Mouse (Mus musculus) heart, postnatal 36 days (tissue): ENCODE measurements around the gene Syne3. TPM values are rescaled to one million over a fixed set of nuclear protein-coding genes. Genes with fewer than 3 reads are reported as not detected.

Experiments used
- DNase-seq, 2 experiments: peaks; one replicate each; pipeline ENCODE4 v3.0.0; 2021 to 2022
- intact Hi-C: fragments of 180-260 bp; cut with DNase I; formaldehyde crosslinking; loops from one replicate; pipeline ENCODE4 v1.15.1; 2025
- total RNA-seq, 2 experiments: library from RNA; stranded (reverse); gene quantifications; 2 replicates each; pipeline ENCODE4 v1.2.3; 2021

Gene Syne3
- total RNA-seq, 2 experiments from 2014 or later, result 7.2 to 7.8 TPM

DNA sequence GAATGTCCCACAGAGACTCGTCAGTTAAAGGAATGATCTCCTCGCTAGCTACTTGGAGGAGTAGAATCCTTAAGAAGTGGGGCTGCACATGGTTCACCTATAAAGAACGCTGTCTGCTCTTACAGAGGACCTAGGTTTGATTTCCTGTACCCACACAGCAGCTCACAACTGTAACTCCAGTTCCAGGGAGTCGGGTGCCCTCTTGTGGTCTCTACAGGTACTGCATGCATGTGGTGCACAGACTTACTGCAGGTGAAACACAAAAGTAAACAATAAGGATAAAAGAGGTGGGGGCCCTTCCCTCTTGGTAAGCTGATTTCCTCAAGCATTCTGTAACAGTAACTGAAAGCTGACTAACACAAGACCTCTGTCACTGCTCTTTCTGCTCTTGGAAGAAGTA is 73.4 kb downstream of the Syne3 start:
- DNase-seq, result peak in 1 of 2 experiments; percentile 35

DNA sequence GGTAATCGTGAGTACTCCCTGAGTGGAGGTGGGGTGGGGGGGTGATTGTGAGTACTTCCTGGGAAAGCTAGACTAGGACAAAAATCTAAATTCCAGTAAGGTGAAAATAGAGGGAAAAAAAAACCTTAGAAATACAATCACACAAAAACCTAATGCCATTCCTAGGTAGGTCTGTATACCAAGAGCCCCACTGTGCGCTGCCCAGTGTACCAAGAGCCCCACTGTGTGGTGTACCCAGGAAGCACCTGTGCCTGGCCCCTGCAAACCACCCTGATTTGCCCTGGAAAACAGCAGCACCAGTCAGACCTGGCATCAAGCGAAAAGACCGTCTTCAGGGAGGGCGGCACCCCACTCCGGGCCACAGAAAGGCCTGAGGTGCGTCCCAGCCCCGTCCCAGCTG is 74.5 kb downstream of the Syne3 start:
- DNase-seq, result no peak
- intact Hi-C loops, result loop anchor here (5.0 kb wide), 3 partner anchors 93 to 238 kb away; no protein-coding TSS in a partner anchor

More for the DNA sequence above, 73.4 kb downstream of the Syne3 start:
- intact Hi-C loops, result loop anchor here (5.0 kb wide), 3 partner anchors 94 to 239 kb away; no protein-coding TSS in a partner anchor

DNA sequence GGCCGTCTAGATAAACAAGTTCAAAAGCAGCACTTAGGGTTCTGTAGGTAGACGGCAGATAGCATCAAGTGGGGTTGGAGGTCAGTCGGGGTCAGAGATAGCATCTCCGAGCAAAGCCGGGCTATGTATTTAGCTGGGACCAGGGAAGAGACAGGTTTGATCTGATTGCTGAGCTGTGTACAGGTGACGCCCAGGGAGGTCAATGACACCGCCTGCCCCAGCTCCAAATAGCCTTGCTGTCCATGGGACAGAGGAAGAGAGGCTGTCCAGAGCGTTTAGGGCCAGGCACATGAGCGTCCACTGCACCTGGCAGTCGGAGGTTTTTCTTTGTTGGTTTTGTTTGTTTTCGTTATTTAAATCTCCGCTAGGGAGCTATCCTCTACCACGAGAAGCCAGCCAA is 75.8 kb downstream of the Syne3 start:
- intact Hi-C loops, result no loop called here
- no peak for DNase-seq

DNA sequence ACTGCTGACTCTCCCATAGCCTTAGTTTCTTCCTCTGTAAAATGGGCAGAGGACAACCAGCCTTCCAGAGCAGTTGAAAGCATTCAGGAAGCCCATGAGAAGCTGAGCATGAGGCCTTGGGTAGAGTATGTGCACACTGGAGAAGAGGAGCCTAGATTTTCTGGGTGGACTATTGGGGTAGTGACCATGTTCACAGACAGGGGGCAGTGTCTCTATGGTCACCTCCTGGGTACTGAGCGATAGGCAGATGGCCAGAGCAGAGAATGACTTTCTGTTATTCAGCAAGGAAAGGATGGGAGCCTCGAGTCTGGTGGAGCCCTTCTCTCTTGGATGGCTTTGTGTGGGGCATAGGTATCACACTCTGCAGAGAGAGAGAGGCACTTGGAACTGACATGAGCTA is 76.4 kb downstream of the Syne3 start:
- no peak for DNase-seq
- intact Hi-C loops, result no loop called here

GRCm38 (mm10) chr12:104925765-104926164 is 83.8 kb downstream of the Syne3 start:
- intact Hi-C loops, result no loop called here

DNA sequence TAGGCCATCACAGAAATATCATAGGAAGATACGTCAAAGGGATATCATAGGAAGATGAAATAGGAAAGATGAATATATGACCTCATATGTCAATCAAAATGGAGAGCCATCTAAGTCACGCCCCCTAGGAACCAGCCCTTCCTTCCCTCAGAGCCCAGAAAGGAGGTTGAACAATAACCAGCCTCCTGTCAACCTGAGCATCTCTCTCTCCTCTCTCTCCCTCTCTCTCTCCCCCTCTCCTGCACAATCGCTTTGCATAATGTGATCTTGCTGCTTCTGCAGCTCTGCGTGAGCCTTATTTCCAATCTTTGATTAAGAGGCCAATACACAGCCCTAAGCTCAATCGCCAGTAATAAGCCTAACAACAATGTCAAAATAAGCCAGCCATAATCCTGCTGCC is 84.6 kb downstream of the Syne3 start:
- DNase-seq, result no peak
- intact Hi-C loops, result no loop called here

More at GRCm38 (mm10) chr12:104925765-104926164, 83.8 kb downstream of the Syne3 start:
- DNase-seq, result no peak

DNA sequence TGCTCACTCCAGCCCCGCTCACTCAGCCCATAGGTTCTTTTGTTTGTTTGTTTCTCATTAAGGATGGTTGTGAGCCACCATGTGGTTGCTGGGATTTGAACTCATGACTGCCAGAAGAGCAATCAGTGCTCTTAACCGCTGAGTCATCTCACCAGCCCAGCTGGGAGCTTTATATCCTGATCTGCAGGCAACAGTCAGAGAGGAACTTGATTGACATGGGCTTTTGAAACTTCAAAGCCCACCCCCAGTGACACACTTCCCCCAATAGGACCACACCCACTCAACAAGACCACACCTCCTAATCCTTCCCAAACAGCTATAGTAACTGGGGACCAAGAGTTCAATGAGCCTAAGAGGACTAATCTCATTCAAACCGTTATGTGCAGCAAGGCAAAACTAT is 85.1 kb downstream of the Syne3 start:
- DNase-seq, result no peak
- intact Hi-C loops, result no loop called here

- intact Hi-C loops, result no loop called here
- DNase-seq, result no peak
These were observed 85.6 kb downstream of the Syne3 start for GRCm38 (mm10) chr12:104923948-104924388.

GRCm38 (mm10) chr12:104922647-104923046 is 87.0 kb downstream of the Syne3 start:
- DNase-seq, result no peak
- intact Hi-C loops, result no loop called here

DNA sequence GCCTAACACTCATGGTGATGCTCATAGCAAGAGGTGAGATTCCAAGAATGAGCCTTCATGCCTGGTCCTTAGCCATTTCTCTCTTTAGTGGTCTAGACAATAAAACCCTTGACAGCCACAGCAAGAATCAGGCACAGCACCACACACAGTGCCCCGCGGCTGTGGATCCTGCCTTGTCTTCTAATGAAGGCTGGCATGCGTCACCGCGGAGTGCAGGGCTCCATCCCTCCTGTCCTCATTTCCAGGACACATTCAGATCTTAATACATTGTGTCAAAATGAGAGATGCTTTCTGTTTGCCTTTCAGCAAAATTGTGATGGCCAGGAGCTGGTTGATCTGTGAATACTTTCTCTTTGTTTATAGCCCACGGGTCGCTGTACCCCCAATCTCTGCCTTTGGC is 88.5 kb downstream of the Syne3 start:
- no peak for DNase-seq
- intact Hi-C loops, result no loop called here

GRCm38 (mm10) chr12:104919247-104919646 is 90.4 kb downstream of the Syne3 start:
- intact Hi-C loops, result no loop called here
- no peak for DNase-seq

DNA sequence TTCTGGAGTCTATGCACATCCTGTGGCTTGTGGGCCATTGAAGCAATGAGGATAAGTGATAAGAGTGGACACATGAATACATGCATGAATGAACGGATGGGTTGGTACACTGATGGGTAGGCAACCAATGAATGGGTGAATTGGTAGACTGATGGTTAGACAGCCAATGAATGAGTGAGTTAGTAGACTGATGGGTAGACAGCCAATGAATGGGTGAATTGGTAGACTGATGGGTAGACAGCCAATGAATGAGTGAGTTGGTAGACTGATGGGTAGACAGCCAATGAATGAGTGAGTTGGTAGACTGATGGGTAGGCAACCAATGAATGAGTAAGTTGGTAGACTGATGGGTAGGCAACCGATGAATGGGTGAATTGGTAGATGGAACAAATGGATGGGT is 91.7 kb downstream of the Syne3 start:
- DNase-seq, result no peak
- intact Hi-C loops, result no loop called here

- DNase-seq, result no peak
- intact Hi-C loops, result no loop called here
These were observed 92.3 kb downstream of the Syne3 start for GRCm38 (mm10) chr12:104917297-104917696.

- intact Hi-C loops, result no loop called here
- DNase-seq, result no peak
These were observed 92.8 kb downstream of the Syne3 start for GRCm38 (mm10) chr12:104916776-104917175.

- intact Hi-C loops, result no loop called here
- DNase-seq, result no peak
These were observed 93.9 kb downstream of the Syne3 start for GRCm38 (mm10) chr12:104915681-104916080.

DNA sequence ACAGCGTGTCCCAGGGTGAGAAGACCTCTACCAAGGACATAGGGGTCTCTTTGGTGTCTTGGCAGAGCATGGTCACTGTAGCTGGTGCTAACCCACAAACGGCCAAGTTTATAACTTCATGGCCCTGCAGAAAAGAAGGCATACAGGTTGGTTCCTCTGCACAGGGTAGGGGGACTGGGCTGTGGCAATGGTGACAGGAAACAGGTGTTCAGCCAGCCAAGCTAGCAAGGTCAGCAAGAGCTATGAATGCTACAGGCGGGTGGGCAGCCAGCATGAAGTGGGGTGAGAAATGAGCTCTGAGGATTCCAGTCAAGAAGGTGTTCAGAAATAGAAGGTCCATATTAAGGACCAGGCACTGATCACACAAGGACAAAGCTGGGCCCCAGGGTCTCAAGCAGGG is 96.6 kb downstream of the Syne3 start:
- DNase-seq, result no peak
- intact Hi-C loops, result no loop called here

- no peak for DNase-seq
- intact Hi-C loops, result no loop called here
These were observed 97.2 kb downstream of the Syne3 start for GRCm38 (mm10) chr12:104912281-104912933.

GRCm38 (mm10) chr12:104909750-104910149 is 99.9 kb downstream of the Syne3 start:
- intact Hi-C loops, result no loop called here
- no peak for DNase-seq

GRCm38 (mm10) chr12:104908986-104909385 is 100.6 kb downstream of the Syne3 start:
- no peak for DNase-seq

DNA sequence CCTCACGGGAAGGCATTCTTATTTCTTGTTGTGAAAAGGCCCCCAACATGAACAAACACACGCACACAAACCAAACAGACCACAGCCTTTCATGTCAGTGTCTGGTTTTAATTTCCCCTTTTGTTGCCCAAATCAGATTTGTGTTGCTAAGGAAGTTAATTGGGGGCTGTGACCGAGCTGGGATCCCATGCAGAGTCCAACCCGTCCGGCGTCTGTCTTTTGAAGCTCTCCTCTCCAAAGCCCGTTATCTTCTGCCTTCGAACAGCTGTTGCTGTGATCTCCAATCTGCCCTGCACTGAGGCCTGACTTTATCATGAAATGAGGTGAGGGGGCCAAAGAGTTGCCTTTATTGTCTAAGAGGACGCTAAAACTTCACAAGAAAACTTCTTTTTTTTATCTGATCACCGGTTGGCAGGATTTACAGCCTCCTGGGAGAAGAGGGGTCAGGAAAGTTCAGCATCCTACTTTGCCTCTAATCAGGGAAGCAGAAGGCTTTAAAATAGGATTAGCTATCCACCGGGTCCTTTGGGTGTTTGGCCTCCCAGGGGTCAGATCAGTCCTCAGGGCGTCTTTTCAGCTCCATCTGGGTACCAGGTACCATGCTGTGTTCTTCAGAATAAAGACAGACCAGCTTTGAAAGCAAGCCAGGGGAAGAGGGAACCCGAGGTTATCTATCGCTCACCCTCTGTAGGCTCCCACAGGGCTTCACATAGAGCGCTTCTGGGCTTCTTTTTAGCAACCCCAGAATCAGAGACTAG is 101.4 kb downstream of the Syne3 start:
- no peak for DNase-seq
- intact Hi-C loops, result no loop called here

More at GRCm38 (mm10) chr12:104908986-104909385, 100.6 kb downstream of the Syne3 start:
- intact Hi-C loops, result no loop called here

- DNase-seq, result no peak
- intact Hi-C loops, result no loop called here
These were observed 102.5 kb downstream of the Syne3 start for GRCm38 (mm10) chr12:104907133-104907532.

DNA sequence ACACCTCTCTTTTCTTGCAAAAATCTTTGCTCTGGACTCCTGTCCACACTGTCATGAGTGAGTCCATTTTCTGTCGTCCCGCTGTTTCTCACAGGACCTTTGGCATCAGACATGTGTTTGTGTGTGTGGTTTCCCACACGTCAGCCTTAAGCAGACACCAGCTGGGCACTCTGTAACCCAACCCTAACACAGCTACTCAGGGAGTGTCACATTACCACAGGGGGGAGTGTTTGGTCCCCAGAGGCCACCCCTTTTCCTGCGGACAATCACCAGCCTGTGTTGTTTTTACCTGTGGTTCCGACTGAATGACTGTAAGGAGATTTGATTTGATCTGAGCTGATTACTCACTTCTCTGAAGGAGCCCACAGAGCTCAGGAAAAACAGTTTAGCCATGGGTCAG is 105.5 kb downstream of the Syne3 start:
- DNase-seq, result no peak
- intact Hi-C loops, result no loop called here
